Mouse (Mus musculus) CH12F3 (cell line): ENCODE results near the gene Vhl.
"Not testable (repeated sequence)": the region's sequence is repeated elsewhere in the genome, so short reads cannot be mapped to it uniquely, and the experiment has no call there.

ENCODE experiments used
- in situ Hi-C: fragments of 300-500 bp; cut with MboI; formaldehyde crosslinking; loops from 2 replicates; pipeline ENCODE4 v1.14.3; 2020; ENCODE audit warnings: low sequenced_read_pairs

The Vhl gene

DNA sequence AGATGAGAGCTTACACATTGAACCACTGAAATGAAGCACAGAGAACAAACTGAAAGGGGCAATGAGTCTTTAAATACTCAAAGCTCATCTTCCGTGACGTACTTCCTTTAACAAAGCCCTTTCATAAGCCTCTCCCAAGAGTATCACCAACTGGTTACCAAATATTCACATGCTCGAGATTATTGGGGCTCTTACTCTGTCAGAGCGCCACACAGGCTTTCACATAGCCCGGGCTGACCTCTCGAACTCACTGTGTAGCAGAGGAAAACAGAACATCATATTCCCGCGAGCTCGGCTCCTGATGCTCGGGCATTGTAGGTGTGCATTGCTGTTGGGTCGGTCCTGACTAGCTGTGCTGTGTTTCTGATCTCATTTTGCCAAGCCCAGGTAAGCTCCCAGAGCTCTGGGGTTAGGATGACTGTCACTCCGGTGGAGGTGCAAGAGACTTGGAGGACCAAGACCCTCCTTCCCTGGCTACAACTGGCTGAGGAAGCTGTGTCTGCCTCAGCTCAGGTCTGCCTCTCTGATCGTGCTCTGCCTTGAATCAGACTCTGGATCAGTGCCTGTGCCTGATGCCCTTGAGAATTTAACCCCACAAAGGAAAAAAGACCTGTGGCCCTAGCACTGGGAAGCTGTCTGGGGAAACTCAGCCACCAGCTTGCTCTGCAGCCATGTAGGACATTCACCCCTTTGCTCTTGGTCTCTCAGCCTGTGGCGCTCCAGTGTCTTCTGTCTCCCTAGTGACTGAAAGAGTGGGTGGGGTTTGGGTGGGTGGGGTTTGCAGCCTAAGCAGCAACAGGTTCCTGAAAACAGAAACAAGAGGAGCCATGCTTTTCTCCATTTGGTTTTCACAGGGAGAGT lies 37.0 kb downstream of the Vhl start:
- in situ Hi-C loops, result no loop called here

DNA sequence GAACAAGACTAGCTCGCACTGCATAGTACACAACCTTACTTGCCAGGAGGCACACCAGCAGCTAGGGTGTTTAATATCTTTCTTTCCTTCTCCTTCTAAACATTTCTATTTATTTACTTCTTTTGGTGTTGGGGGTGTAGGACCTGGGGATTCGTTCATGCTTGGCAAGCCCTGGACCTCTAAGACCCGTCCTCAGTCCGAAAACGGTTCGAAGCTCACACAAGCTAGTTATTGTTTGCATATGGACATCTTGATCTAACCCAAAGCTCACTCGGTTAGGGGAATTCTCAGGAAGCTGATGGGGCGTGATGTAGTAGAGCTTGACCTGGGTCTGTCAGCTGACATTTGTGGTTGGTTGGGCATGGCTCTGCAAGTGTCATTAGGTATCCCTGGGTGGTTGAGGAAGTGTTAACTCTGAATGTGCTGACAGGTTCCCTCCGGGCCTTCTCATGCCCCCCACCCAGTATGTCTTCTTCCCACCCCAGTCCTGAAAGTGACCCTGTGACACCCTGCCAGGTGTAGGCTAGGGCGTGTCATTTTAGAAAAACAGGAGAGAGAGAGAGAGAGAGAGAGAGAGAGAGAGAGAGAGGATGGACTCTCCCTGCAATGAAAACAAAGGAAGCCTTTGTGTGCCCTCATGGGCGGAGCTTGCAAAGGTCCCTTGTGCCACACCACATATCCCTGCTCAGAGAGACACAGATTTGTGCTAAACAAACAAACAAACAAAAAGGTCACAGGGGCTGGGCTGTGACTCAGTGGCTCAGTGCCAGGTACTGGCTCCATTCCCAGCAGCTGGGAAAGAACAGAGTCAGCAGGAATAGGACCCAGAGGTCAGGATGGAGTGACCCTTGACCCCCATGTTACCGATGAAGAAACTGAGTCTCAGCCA lies 37.8 kb downstream of the Vhl start:
- in situ Hi-C loops, result no loop called here

DNA sequence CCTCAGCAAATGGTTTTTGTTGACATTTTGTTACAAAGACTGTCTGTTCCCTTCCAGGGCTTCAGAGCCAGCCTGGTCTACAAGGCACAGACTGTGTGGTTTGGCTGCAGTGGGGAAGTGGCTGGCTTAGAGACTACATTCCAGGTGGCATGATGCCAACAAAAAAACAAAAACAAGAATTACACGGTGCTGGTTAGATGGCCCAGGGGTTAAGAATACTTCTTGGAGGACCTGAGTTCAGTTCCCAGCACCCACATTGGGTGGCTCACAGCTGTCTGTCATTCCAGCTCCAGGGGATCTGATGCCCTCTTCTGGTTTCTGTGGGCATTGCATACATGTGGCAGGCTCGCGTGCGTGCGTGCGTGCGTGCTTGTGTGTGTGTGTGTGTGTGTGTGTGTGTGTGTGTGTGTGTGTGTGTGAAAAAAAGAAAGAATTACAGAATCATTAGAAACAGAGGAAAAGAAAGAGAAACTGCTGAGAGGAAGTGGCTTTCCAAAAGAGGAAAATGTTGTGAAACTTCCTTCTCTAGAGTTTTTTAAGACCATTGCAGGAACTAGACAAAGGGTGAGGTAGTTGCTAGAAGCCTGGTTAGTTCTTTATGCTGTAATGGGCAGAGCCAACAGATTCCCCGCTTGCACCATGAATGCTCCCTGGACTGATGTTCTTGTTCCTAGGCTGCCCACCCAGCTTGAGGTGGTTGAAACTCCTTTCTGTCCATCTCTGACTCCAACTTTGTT lies 39.4 kb downstream of the Vhl start:
- in situ Hi-C loops, result no loop called here

DNA sequence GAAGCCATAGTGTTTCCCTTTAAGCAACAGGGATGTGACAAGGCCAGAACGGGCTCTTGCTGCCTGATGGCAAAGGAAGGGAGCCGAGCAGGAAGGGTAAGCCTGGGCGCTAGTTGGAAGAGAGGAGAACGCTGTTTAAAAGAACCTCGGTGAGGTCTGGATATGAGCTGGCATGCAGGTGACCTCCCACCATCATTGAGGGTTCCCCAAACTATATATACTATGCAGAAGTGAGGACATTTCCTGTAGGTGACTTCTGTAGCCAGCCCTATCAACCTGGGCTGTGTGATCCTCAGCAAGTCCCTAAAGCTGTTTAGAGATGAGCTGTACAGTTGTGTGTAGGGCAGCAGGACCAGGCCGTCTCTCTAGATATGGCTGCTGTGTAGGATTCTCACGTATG lies 40.5 kb downstream of the Vhl start:
- in situ Hi-C loops, result no loop called here

DNA sequence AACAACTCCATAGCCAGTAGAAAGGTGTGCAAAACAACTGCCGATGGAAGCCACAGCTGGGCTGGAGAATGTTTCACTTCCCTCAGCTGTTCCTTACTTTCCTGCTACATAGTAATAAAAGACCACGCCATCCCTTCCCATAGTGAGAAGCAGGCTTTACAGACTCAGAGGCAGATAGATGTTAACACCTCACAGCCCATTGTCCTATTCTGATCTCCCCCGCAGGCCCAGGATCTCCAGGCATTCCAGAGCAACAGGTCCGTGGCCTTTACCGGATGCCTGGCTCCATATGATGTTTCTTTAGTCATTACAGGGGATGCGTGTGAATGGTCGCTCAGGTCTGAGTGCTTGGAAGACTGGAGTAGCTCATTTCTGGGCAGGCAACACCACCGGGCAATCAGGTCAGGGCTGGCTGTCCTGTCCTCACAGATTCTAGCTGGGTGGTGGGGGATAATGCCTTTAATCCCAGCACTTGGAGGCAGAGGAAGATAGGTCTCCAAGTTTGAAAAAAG lies 43.9 kb downstream of the Vhl start:
- in situ Hi-C loops, result no loop called here

DNA sequence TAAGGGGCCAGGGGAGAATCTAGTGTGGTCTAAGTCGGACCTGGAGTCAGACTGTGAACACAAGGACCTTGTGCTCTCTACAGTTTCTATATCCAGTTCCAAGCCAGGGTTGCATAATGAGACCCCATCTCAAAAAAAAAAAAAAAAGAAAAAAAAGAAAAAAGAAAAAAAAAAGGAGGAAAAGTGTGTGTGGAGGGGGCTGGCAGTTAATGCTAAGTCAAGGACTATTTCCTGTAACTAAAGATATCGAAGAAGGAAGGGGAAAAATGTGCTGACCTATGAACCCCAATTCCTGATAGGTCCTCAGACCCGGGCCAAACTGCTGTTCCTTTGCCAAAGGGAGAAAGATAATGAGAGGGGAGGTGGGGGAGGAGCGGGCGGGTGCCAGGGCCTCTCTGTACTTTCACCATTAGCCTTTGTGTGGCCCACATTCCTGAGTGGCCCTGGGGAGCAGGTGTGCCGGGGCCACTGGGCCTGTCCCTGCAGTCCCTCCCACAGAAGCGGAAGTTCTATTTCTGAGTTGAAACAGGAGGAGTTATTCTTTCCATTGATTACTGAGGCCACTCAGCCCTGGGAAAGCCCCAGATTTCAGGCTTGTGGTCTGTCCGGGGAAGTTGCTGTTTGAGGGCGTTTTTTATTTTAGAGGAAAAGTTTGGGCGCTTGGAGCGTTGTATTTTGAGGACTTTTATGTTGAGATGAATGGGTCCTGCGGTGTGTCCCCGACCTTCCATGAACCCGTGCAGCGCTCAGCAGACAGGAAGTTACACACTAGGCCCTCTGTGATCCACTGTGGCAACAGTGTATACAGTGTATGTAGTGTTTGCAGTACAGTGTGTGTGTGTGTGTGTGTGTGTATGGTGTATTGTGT lies 44.8 kb downstream of the Vhl start:
- in situ Hi-C loops, result no loop called here

DNA sequence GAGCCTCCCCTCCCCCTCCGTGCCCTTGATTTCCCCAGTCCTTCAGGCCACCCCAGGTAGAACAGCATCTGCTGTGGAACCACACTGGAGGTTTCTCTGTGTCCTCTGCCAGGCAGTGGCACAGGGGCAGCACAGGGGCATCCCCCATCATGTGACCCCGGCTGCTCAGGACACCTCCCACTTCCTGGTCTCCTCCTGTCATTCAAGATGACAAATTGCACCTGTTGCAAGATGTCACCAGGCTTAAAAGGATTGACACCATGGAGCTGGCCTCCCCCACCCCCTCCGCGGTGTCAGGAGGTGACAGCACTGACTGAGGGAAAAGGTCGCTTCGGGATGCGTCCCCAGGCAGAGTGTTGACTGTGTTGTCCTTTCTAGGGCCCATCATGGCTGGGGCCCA lies 46.1 kb downstream of the Vhl start:
- in situ Hi-C loops, result no loop called here

DNA sequence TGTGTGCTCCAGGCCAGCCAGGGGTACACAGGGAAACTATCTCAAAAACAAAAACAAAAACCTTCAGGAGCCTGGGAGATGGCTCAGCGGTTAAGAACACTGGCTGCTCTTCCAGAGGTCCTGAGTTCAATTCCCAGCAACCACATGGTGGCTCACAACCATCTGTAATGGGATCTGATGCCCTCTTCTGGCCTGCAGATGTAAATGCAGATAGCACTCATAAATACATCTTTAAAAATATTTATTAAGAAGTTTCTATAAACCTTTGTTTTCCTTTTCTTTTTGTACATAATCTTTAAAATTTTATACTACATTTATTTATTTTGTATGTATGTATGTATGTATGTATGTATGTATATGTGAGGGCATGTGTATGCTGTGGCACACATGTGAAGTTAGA lies 48.3 kb downstream of the Vhl start:
- in situ Hi-C loops, result not testable (repeated sequence)

DNA sequence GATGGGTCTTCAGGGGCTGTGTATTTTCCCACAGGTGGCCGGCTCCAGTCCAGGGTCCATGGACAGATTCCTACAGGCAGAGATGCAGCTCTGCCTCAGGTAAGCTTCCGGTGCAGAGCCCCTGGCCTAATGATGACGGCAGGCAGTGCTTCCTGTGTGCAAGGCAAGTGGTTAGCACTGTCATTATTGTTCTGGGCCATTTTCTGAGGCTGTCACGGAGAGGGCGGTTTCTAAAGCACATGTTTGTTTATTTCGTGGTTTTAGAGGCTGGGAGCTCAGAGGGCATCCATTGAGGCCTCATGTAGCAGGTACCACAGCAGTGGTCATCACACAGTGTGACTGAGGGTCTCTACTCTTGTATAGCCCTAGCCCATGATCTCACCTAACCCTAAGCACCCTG lies 49.2 kb downstream of the Vhl start:
- in situ Hi-C loops, result no loop called here

DNA sequence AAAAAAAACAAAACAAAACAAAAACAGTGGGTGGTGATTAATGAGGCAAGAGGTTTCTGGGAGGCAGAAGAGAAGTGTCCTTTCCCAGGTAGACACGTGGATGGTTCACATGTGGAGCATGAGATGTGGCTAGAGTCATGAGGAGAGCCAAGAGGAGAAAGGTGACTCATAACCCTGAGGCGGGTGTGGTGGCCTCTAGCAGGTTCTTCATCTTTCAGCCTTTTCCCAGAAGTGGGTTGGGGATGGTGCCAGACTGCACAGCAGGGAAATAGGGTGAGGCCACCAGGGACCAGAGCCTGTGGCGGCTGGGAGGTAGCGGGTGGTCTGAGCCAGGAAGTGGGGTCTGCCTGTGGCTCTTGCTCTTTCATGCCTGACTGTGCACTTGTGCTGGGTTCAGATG lies 51.5 kb downstream of the Vhl start:
- in situ Hi-C loops, result loop anchor here (5.0 kb wide), 1 partner anchor 38 kb away; the partner anchor contains the start of gene Irak2

DNA sequence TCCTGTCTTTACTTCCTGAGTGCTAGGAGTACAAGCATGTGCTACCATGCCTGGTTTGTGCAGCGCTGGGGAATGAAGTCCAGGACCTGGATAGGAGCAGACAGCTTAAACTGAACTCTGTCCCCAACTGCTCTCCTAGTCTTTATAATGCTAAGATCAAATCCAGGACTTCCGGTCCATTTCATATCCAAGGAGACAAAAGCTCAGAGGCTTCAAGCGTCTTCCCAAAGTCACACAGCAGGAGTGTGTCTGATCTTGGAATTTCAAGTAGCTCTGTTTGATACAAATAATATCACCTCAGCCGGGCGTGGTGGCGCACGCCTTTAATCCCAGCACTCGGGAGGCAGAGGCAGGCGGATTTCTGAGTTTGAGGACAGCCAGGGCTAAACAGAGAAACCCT lies 52.2 kb downstream of the Vhl start:
- in situ Hi-C loops, result loop anchor here (5.0 kb wide), 1 partner anchor 39 kb away; the partner anchor contains the start of gene Irak2

DNA sequence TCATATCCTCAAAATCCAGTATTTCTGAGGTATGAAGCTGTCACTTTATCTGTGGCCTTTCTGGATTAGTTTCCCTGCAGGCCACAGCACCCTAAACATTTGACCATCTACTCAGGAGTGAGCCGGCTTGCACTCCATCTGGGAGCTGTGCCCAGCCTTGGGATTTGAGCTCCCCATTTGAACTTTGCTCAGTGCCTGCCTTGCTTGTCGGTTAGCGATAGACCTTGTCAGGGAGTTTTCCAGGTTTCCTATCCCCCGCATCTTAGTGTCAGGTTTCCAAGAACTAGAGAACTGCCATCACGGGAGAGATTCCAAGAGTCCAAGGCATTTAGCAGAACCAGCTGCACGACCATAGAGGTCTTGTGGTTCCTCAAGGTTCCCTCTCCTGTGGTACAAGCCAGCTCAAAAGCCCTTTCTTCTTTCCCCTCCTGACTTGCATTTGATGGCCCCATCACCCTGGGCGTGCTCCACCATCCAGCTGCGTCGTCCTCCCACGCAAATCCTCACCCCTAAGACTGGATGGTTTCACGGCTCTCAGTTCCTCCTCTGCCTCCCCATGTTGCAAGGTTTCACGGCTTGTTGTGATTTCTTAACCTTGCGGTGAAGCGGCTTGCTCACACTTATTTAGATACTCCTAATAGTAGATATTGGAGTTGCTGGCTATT lies 53.4 kb downstream of the Vhl start:
- in situ Hi-C loops, result loop anchor here (5.0 kb wide), 1 partner anchor 40 kb away; the partner anchor contains the start of gene Irak2

DNA sequence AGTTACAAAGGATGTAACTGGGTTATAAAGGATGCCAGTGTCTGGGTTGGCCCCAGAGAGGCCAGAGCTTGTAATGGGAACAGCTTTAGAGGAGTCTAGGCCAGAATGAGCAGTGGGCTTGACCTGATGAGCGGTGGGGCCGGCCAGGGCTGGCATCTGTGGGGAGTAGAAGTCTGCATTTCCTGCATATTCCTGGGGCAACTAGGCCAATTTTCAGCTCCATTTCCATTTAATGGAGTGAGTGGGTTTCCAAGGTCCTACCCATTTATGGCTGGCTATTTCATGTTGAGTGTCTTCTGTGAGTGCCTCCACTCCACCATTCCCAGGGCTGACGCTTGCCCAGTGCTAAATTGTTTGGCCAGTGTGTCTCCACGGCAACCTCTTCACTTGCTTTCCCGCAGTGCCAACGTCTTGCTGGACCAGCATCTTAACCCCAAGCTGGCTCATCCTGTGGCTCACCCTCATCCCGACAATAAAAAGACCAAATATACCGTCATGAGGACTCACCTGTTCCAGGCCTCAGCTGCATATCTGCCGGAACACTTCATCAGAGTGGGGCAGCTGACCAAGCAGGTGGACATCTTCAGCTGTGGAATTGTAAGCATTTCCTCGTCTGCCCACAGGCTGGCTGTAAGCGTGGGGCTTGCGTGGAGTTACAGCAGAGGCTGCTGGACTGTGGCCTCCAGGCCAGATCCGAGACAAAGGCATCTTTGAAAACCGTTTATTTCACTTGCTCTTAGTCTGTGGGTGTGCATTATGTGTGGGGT lies 54.7 kb downstream of the Vhl start:
- in situ Hi-C loops, result loop anchor here (5.0 kb wide), 1 partner anchor 41 kb away; the partner anchor contains the start of gene Irak2

DNA sequence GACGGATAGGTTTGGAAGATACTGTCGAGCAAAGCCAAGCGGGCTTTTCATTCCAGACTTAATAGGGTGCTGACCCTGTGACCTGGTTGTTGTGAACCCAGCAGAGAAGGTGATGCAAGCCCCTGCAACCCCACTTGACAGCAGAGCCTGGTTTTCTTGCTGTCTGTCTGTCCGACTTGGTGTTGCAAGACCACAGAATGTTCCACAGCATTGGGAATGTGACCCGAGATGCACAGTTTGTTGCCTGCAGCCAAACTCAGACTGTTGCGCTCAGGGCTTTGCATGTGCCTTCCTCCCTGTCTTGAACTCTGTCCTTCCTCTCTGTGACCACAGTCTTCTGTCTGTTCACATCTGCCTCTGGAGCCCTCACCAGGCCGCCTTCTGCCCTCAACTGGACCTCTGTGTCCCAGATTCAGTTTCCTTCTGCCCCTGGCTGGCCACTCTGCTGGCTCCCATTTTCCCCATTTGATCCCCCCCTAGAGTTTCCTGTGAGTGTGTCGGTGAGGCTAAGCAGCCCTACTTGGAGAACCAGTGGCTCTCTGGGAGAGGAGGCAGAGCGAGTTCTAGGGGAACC lies 56.3 kb downstream of the Vhl start:
- in situ Hi-C loops, result loop anchor here (5.0 kb wide), 1 partner anchor 43 kb away; the partner anchor contains the start of gene Irak2
